Mouse (Mus musculus) liver, embryonic 12.5 days (tissue): ENCODE results near the gene Kif14. TPM values are rescaled to one million over a fixed set of nuclear protein-coding genes. Genes with fewer than 3 reads are reported as not detected.

Experiments used
- ATAC-seq: fragments of 200-750 bp; cut with Nextera tagmentation; 2 replicates; pipeline ENCODE4 v1.8.0; 2017; ENCODE audit warnings: moderate number of reproducible peaks, mild to moderate bottlenecking, moderate library complexity
- H3K27ac ChIP-seq: fragments of 300-500 bp; sonication (generic); 2 replicates; pipeline ENCODE4 v1.5.1; 2016; ENCODE audit warnings: mild to moderate bottlenecking
- H3K27me3 ChIP-seq: fragments of 300-500 bp; sonication (generic); replicated peaks from 2 replicates; pipeline ENCODE4 v1.6.1; 2016; ENCODE audit warnings: mild to moderate bottlenecking, moderate library complexity
- H3K36me3 ChIP-seq: fragments of 300-500 bp; sonication (generic); 2 replicates; pipeline ENCODE4 v1.6.1; 2016; ENCODE audit warnings: mild to moderate bottlenecking, moderate library complexity
- H3K4me1 ChIP-seq: fragments of 300-500 bp; sonication (generic); 2 replicates; pipeline ENCODE4 v1.6.1; 2016
- H3K4me2 ChIP-seq: fragments of 300-500 bp; sonication (generic); 2 replicates; pipeline ENCODE4 v1.6.1; 2016; ENCODE audit warnings: mild to moderate bottlenecking, moderate library complexity
- H3K4me3 ChIP-seq: fragments of 300-500 bp; sonication (generic); 2 replicates; pipeline ENCODE4 v1.5.1; 2016; ENCODE audit warnings: mild to moderate bottlenecking, moderate library complexity
- H3K9ac ChIP-seq: fragments of 300-500 bp; sonication (generic); 2 replicates; pipeline ENCODE4 v1.6.1; 2016; ENCODE audit warnings: mild to moderate bottlenecking, moderate library complexity
- H3K9me3 ChIP-seq: fragments of 300-500 bp; sonication (generic); replicated peaks from 2 replicates; pipeline ENCODE4 v1.6.1; 2016; ENCODE audit warnings: mild to moderate bottlenecking, moderate library complexity
- WGBS: fragments of 180-500 bp; shearing (Covaris S2); methylation state at CpG from one replicate; pipeline ENCODE4 v1.1.7; 2016; ENCODE audit not compliant: insufficient replicate concordance; 5-methylcytosine and 5-hydroxymethylcytosine counted together
- polyA plus RNA-seq: library from polyadenylated mRNA; unstranded; fragments of >200 nt; fragmentation: Nextera tagmentation; extraction: Ambion mirVana; gene quantifications from 2 replicates; pipeline ENCODE4 v1.2.1, GENCODE M21; 2016

The Kif14 gene
- polyA plus RNA-seq, 1 experiment from 2014 or later = 11.3 TPM

GRCm38 (mm10) chr1:136559774-136560173 is 93.6 kb downstream of the Kif14 start:
- no peaks in the 10 kb centered on the region for H3K36me3 ChIP-seq
- no peaks in the 10 kb centered on the region for H3K4me1 ChIP-seq
- H3K4me3 ChIP-seq = no peak overlapping the region
- H3K27me3 ChIP-seq = no peaks in the 10 kb centered on the region
- 69% methylated on average over 9 of the region's 9 CpGs for WGBS
- no peak overlapping the region for H3K4me2 ChIP-seq
- no peak overlapping the region for H3K27ac ChIP-seq
- no peak overlapping the region for H3K9ac ChIP-seq
- H3K9me3 ChIP-seq = no peaks in the 10 kb centered on the region
- ATAC-seq = no peak

- WGBS = 63% methylated on average over 10 of the region's 10 CpGs
- Histone ChIP-seq H3K27ac (no peak overlapping the region), H3K4me2 (no peak overlapping the region), H3K9ac (no peak overlapping the region), H3K4me3 (no peak overlapping the region), H3K36me3 (no peaks in the 10 kb centered on the region), H3K9me3 (no peaks in the 10 kb centered on the region), H3K4me1 (no peaks in the 10 kb centered on the region), H3K27me3 (no peaks in the 10 kb centered on the region)
- no peak for ATAC-seq
Measured at GRCm38 (mm10) chr1:136561823-136562222, 95.7 kb downstream of the Kif14 start.

- Histone ChIP-seq H3K27ac (no peak overlapping the region), H3K4me1 (no peaks in the 10 kb centered on the region), H3K9ac (no peak overlapping the region), H3K36me3 (no peaks in the 10 kb centered on the region), H3K9me3 (no peaks in the 10 kb centered on the region), H3K4me3 (no peak overlapping the region), H3K4me2 (no peak overlapping the region), H3K27me3 (no peaks in the 10 kb centered on the region)
- ATAC-seq = no peak
- 68% methylated on average over 11 of the region's 11 CpGs for WGBS
Measured at GRCm38 (mm10) chr1:136563149-136563548, 97.0 kb downstream of the Kif14 start.

- Histone ChIP-seq H3K9ac (no peak overlapping the region), H3K27ac (no peak overlapping the region), H3K4me2 (no peak overlapping the region), H3K4me1 (peaks cover 6% of the 10 kb centered on the region), H3K4me3 (no peak overlapping the region), H3K27me3 (0 out of 2 replicates have a peak, but pooled peaks cover 5% of the 10 kb centered on the region), H3K36me3 (no peaks in the 10 kb centered on the region), H3K9me3 (no peaks in the 10 kb centered on the region)
- no peak for ATAC-seq
- 55% methylated on average over 4 of the region's 4 CpGs for WGBS
Measured at GRCm38 (mm10) chr1:136564963-136565362, 98.8 kb downstream of the Kif14 start.

GRCm38 (mm10) chr1:136566386-136566785 is 100.2 kb downstream of the Kif14 start:
- Histone ChIP-seq H3K27ac (no peak overlapping the region), H3K4me1 (peaks cover 13% of the 10 kb centered on the region), H3K27me3 (0 out of 2 replicates have a peak, but pooled peaks cover 5% of the 10 kb centered on the region), H3K36me3 (no peaks in the 10 kb centered on the region), H3K9ac (no peak overlapping the region), H3K9me3 (no peaks in the 10 kb centered on the region), H3K4me2 (no peak overlapping the region), H3K4me3 (no peak overlapping the region)
- ATAC-seq = no peak
- WGBS = 83% methylated on average over 5 of the region's 5 CpGs

GRCm38 (mm10) chr1:136567641-136568040 is 101.5 kb downstream of the Kif14 start:
- H3K27ac ChIP-seq = no peak overlapping the region
- no peak overlapping the region for H3K4me2 ChIP-seq
- H3K9me3 ChIP-seq = no peaks in the 10 kb centered on the region
- WGBS = 76% methylated on average over 4 of the region's 4 CpGs
- H3K4me1 ChIP-seq = peaks cover 16% of the 10 kb centered on the region
- ATAC-seq = no peak
- no peak overlapping the region for H3K4me3 ChIP-seq
- H3K9ac ChIP-seq = no peak overlapping the region
- 0 out of 2 replicates have a peak, but pooled peaks cover 5% of the 10 kb centered on the region for H3K27me3 ChIP-seq
- H3K36me3 ChIP-seq = no peaks in the 10 kb centered on the region

GRCm38 (mm10) chr1:136568738-136569194 is 102.6 kb downstream of the Kif14 start:
- Histone ChIP-seq H3K4me1 (peaks cover 17% of the 10 kb centered on the region), H3K4me2 (no peak overlapping the region), H3K27ac (no peak overlapping the region), H3K9me3 (no peaks in the 10 kb centered on the region), H3K9ac (no peak overlapping the region), H3K36me3 (no peaks in the 10 kb centered on the region), H3K27me3 (0 out of 2 replicates have a peak, but pooled peaks cover 5% of the 10 kb centered on the region), H3K4me3 (no peak overlapping the region)
- 85% methylated on average over 11 of the region's 11 CpGs for WGBS
- no peak for ATAC-seq

- peaks cover 17% of the 10 kb centered on the region for H3K4me1 ChIP-seq
- H3K36me3 ChIP-seq = no peaks in the 10 kb centered on the region
- no peak overlapping the region for H3K27ac ChIP-seq
- ATAC-seq = no peak
- no peak overlapping the region for H3K4me3 ChIP-seq
- 0 out of 2 replicates have a peak, but pooled peaks cover 5% of the 10 kb centered on the region for H3K27me3 ChIP-seq
- H3K4me2 ChIP-seq = no peak overlapping the region
- whole genome bisulfite sequencing = 78% methylated on average over 8 of the region's 8 CpGs
- no peak overlapping the region for H3K9ac ChIP-seq
- H3K9me3 ChIP-seq = no peaks in the 10 kb centered on the region
Measured at GRCm38 (mm10) chr1:136569206-136569605, 103.1 kb downstream of the Kif14 start.

GRCm38 (mm10) chr1:136569626-136570297 is 103.6 kb downstream of the Kif14 start:
- Histone ChIP-seq H3K36me3 (no peaks in the 10 kb centered on the region), H3K27ac (no peak overlapping the region), H3K4me1 (peaks cover 17% of the 10 kb centered on the region), H3K9me3 (no peaks in the 10 kb centered on the region), H3K4me2 (peak overlapping the region; percentile 51), H3K4me3 (no peak overlapping the region), H3K27me3 (0 out of 2 replicates have a peak, but pooled peaks cover 5% of the 10 kb centered on the region), H3K9ac (no peak overlapping the region)
- ATAC-seq = no peak
- 45% methylated on average over 20 of the region's 20 CpGs for WGBS

- Histone ChIP-seq H3K36me3 (no peaks in the 10 kb centered on the region), H3K27ac (no peak overlapping the region), H3K4me1 (peaks cover 17% of the 10 kb centered on the region), H3K4me3 (no peak overlapping the region), H3K27me3 (0 out of 2 replicates have a peak, but pooled peaks cover 5% of the 10 kb centered on the region), H3K9ac (no peak overlapping the region), H3K9me3 (no peaks in the 10 kb centered on the region), H3K4me2 (peak overlapping the region; percentile 51)
- ATAC-seq = peak; percentile 60
- 9% methylated on average over 13 of the region's 13 CpGs for WGBS
Measured at GRCm38 (mm10) chr1:136570298-136570653, 104.1 kb downstream of the Kif14 start.

GRCm38 (mm10) chr1:136570976-136571375 is 104.8 kb downstream of the Kif14 start:
- Histone ChIP-seq H3K27me3 (0 out of 2 replicates have a peak, but pooled peaks cover 5% of the 10 kb centered on the region), H3K9me3 (no peaks in the 10 kb centered on the region), H3K9ac (no peak overlapping the region), H3K4me2 (no peak overlapping the region), H3K27ac (no peak overlapping the region), H3K4me3 (no peak overlapping the region), H3K4me1 (peaks cover 17% of the 10 kb centered on the region), H3K36me3 (no peaks in the 10 kb centered on the region)
- 64% methylated on average over 9 of the region's 9 CpGs for WGBS
- no peak for ATAC-seq

- H3K9me3 ChIP-seq = no peaks in the 10 kb centered on the region
- peaks cover 17% of the 10 kb centered on the region for H3K4me1 ChIP-seq
- no peak for ATAC-seq
- H3K4me2 ChIP-seq = no peak overlapping the region
- no peak overlapping the region for H3K27ac ChIP-seq
- 0 out of 2 replicates have a peak, but pooled peaks cover 5% of the 10 kb centered on the region for H3K27me3 ChIP-seq
- H3K4me3 ChIP-seq = no peak overlapping the region
- WGBS = 75% methylated on average over 10 of the region's 10 CpGs
- no peak overlapping the region for H3K9ac ChIP-seq
- H3K36me3 ChIP-seq = no peaks in the 10 kb centered on the region
Measured at GRCm38 (mm10) chr1:136571530-136571929, 105.4 kb downstream of the Kif14 start.
